Mouse (Mus musculus) retina, adult 2 months (tissue): ENCODE measurements at regions not wholly inside any gene's neighbourhood (a gene's known extent, or its start where the extent isn't known, plus 50 kb on each side); places are given as distances from the start of the nearest gene placed in this dataset.

Source experiments
- DNase-seq: peaks from one replicate; pipeline ENCODE4 v3.0.0-alpha.2; 2012; ENCODE audit warnings: low read depth, low spot score

- DNase-seq: no peak
Measured at GRCm38 (mm10) chr10:46826012-46826411, 1248.4 kb downstream of the Hace1 start.

- no peak for DNase-seq
Measured at GRCm38 (mm10) chr10:46826639-46827038, 1249.0 kb downstream of the Hace1 start.

DNA sequence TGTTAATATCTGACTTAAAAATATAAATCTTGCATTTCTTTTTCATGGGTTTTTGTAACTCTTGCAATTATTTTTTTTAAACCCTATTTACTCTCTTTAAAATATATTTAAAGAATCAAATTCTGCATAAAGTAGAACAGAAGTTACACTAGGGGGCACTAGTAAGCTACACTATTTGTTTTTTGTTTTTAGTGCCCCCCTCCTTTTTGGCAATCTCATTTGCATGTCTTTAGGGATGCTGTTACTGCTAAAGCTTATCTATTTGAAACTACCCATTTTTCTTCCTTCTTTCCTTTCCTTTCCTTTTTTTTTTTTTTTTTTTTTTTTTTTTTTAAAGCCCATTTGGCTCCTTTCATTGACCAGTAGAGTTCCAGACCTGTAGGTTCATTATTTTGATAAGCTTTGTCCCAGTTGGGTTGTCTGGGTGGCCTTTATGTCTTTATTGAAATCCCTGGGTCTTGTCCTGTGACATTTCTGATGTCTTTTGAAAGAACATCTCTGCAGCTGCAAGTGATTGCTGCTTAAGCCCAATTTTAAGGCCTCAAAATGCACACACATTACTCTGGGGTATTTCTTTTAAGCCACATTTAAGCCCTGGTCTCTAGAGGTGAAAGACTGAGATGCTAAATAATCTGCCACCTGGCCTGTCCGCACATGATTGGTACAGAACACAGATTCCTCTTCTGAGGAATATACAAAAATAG is 1249.6 kb downstream of the Hace1 start:
- no peak for DNase-seq

GRCm38 (mm10) chr10:46828164-46828563 is 1250.5 kb downstream of the Hace1 start:
- DNase-seq: no peak

DNA sequence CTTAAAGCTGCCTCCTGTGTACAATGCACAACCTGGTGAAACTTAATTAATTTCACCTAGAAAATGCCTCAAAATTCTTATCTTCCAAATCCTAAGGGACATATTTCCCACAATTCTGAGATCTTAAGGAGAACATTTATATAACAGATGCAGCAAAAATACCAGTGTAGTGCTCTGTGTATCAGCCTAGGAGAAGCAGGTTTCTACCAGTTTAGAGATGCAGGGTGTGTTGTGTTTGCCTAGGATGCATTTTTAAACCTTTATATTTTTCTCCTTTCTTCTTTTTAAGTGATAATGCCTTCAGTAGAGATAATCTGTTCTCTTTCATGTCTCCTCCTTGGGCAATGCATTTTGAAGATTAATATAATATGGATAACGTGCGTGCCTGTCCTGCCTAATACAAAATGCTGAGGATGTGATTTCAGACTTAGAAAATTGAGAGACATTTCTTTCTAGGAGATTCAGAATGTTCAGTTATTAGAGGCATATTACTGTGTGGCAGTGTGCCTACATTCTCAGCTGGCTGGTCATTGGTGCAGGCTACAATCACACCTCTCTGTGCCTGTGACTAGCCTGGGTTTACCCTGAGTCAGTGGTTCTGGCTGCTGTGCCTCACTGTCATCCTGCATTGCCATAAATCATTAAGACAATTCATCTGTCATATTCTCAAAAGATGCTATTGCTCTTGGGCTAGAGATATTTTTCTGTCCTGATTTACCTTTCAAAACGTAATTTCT is 1268.1 kb downstream of the Hace1 start:
- no peak for DNase-seq
